Mouse (Mus musculus) ES-Bruce4 (cell line): ENCODE results near the gene Tigd3. TPM values are rescaled to one million over a fixed set of nuclear protein-coding genes. Genes with fewer than 3 reads are reported as not detected.
A peak's percentile ranks its signal among the peaks of the same experiment; 100 is the strongest.

Source experiments
- H3K27ac ChIP-seq: 2 replicates; pipeline ENCODE4 v1.5.1; 2012; ENCODE audit warnings: low read length, inconsistent platforms; ENCODE audit not compliant: insufficient read depth
- H3K27me3 ChIP-seq: 2 replicates; pipeline ENCODE4 v1.6.1; 2012; ENCODE audit warnings: mild to moderate bottlenecking, low read length, inconsistent platforms; ENCODE audit not compliant: control insufficient read depth, poor library complexity, insufficient read depth, severe bottlenecking
- H3K36me3 ChIP-seq: 2 replicates; pipeline ENCODE4 v1.6.1; 2012; ENCODE audit warnings: inconsistent platforms, mild to moderate bottlenecking, low read length, moderate library complexity; ENCODE audit not compliant: control insufficient read depth, poor library complexity, insufficient read depth, severe bottlenecking
- H3K4me1 ChIP-seq: one replicate; pipeline ENCODE4 v1.8.1; 2011; ENCODE audit warnings: low read length; ENCODE audit not compliant: control insufficient read depth, insufficient read depth
- H3K4me3 ChIP-seq: 2 replicates; pipeline ENCODE4 v1.5.1; 2011; ENCODE audit warnings: low read depth, mild to moderate bottlenecking, low read length
- H3K9ac ChIP-seq: 2 replicates; pipeline ENCODE4 v1.6.1; 2012; ENCODE audit warnings: low read depth, mild to moderate bottlenecking, inconsistent platforms; ENCODE audit not compliant: poor library complexity, severe bottlenecking
- H3K9me3 ChIP-seq: replicated peaks from 2 replicates; pipeline ENCODE4 v1.6.1; 2012; ENCODE audit warnings: mild to moderate bottlenecking, low read length, inconsistent platforms; ENCODE audit not compliant: control insufficient read depth, poor library complexity, insufficient read depth, severe bottlenecking
- CTCF ChIP-seq: IDR thresholded peaks from one replicate; pipeline ENCODE4 v1.8.1; 2011; ENCODE audit warnings: low read depth, low read length
- EP300 ChIP-seq: IDR thresholded peaks from 2 replicates; pipeline ENCODE4 v1.6.1; 2011; ENCODE audit warnings: low read depth, low read length; ENCODE audit not compliant: insufficient read depth
- POLR2A ChIP-seq: IDR thresholded peaks from one replicate; pipeline ENCODE4 v1.8.1; 2011; ENCODE audit warnings: low read length; ENCODE audit not compliant: insufficient read depth
- polyA plus RNA-seq: library from polyadenylated mRNA; stranded (reverse); fragments of >200 nt; gene quantifications from 2 replicates; pipeline ENCODE4 v1.2.4, GENCODE M21; 2011; ENCODE audit warnings: low read depth; ENCODE audit not compliant: missing spikeins, insufficient read depth, insufficient read length

Tigd3 gene
- polyA plus RNA-seq, 1 experiment, result 3.6 TPM

DNA sequence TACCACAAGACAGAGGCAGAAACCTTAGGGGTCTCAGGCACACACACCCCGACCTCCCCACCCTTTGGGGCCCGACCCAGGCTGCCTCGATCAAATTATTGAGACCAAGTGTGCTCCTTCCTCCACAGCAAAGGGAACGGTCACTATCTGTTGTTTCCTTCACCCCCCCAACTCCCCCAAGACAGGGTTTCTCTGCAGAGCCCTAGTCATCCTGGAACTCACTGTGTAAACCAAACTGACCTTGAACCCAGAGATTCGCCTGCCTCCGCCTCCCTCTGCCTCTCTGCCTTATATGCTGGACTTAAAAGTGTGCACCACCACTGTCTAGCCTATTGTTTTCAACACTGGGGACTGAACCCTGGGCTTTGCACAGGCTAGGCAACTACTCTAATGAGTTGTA, 22.3 kb downstream of the Tigd3 start:
- peaks cover 2% of the 10 kb centered on the region for H3K4me1 ChIP-seq
- no peak overlapping the region for H3K9ac ChIP-seq
- peaks cover 2% of the 10 kb centered on the region for H3K36me3 ChIP-seq
- no peak for TF ChIP-seq EP300
- no peak for TF ChIP-seq CTCF
- no peak for TF ChIP-seq POLR2A
- H3K27me3 ChIP-seq, result no peaks in the 10 kb centered on the region
- no peak overlapping the region for H3K27ac ChIP-seq
- no peaks in the 10 kb centered on the region for H3K9me3 ChIP-seq
- no peak overlapping the region for H3K4me3 ChIP-seq

DNA sequence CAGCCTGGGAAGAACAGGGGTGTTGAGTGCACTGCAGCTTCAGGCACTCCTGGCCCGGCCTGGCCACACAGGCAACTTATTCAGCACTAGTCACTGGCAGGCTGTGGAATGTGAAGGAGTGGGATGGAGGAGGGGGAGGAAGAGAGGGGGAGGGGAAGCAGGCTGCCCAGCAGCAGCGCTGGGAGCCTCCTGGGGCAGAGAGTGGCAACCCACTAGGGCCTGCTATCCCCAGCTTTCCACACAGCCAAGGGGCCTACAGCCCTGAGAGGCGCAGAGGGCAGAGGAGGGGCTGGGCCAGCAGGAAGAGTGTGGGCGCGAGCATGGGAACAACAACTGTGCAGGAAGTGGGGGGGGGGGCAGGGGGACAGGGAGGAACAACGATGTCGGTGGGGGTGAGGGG, 22.7 kb downstream of the Tigd3 start:
- no peak for TF ChIP-seq EP300
- TF ChIP-seq CTCF, result no peak
- Histone ChIP-seq H3K9me3 (no peaks in the 10 kb centered on the region), H3K4me1 (peaks cover 2% of the 10 kb centered on the region), H3K9ac (no peak overlapping the region), H3K36me3 (peaks cover 2% of the 10 kb centered on the region), H3K27me3 (no peaks in the 10 kb centered on the region), H3K4me3 (no peak overlapping the region), H3K27ac (no peak overlapping the region)

GRCm38 (mm10) chr19:5868096-5868495, 25.9 kb downstream of the Tigd3 start:
- Histone ChIP-seq H3K9me3 (no peaks in the 10 kb centered on the region), H3K4me3 (no peak overlapping the region), H3K4me1 (no peaks in the 10 kb centered on the region), H3K36me3 (peaks cover 8% of the 10 kb centered on the region), H3K27me3 (no peaks in the 10 kb centered on the region), H3K27ac (no peak overlapping the region), H3K9ac (no peak overlapping the region)
- no peak for TF ChIP-seq CTCF
- no peak for TF ChIP-seq EP300
- no peak for TF ChIP-seq POLR2A

- H3K36me3 ChIP-seq, result peaks cover 22% of the 10 kb centered on the region
- H3K27ac ChIP-seq, result no peak overlapping the region
- no peaks in the 10 kb centered on the region for H3K27me3 ChIP-seq
- no peak overlapping the region for H3K9ac ChIP-seq
- no peaks in the 10 kb centered on the region for H3K9me3 ChIP-seq
- no peaks in the 10 kb centered on the region for H3K4me1 ChIP-seq
- TF ChIP-seq CTCF (no peak), EP300 (no peak), POLR2A (no peak)
- no peak overlapping the region for H3K4me3 ChIP-seq
Observed at GRCm38 (mm10) chr19:5864710-5865398, 29.1 kb downstream of the Tigd3 start.

GRCm38 (mm10) chr19:5863776-5864175, 30.2 kb downstream of the Tigd3 start:
- no peaks in the 10 kb centered on the region for H3K27me3 ChIP-seq
- TF ChIP-seq EP300 (no peak), POLR2A (no peak), CTCF (no peak)
- peaks cover 19% of the 10 kb centered on the region for H3K36me3 ChIP-seq
- no peaks in the 10 kb centered on the region for H3K9me3 ChIP-seq
- H3K9ac ChIP-seq, result no peak overlapping the region
- no peaks in the 10 kb centered on the region for H3K4me1 ChIP-seq
- no peak overlapping the region for H3K27ac ChIP-seq
- no peak overlapping the region for H3K4me3 ChIP-seq

GRCm38 (mm10) chr19:5862335-5863085, 31.4 kb downstream of the Tigd3 start:
- Histone ChIP-seq H3K27me3 (no peaks in the 10 kb centered on the region), H3K4me1 (no peaks in the 10 kb centered on the region), H3K4me3 (no peak overlapping the region), H3K9me3 (no peaks in the 10 kb centered on the region), H3K9ac (no peak overlapping the region), H3K27ac (no peak overlapping the region), H3K36me3 (peaks cover 19% of the 10 kb centered on the region)
- TF ChIP-seq POLR2A, result no peak
- peak; percentile 43 for TF ChIP-seq CTCF
- TF ChIP-seq EP300, result no peak
